Mouse (Mus musculus): ENCODE measurements around the gene Rnf212b.

Rnf212b gene

GRCm38 (mm10) chr14:54870861-54871260 lies 56.9 kb downstream of the Rnf212b start, which contains the start of gene Homez:
Gene Homez (minus strand): TSS chr14:54870961.
- DNase-seq (ENCODE audit: low read depth, low spot score): no peak

DNA sequence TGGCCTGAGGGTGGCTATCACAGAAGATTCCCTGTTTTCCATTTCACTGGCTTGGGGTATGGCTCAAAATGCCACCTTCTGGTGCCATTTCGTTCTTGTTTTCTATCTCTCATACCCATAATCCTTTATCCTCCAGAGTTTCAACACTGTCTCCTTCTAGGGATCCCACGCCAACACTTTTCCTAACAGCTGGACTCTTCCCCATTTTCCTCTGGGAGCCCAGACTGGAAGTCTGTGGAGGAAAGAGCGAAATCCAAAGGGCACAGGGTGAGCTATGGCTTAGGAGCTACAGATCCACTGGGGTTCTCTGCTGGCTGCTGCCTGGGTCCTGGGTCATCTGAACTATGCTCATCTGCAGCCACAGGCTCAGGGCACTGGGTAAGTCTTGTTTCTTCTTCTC lies 60.2 kb downstream of the Rnf212b start:
- DNase-seq (ENCODE audit: low read depth, low spot score): no peak

DNA sequence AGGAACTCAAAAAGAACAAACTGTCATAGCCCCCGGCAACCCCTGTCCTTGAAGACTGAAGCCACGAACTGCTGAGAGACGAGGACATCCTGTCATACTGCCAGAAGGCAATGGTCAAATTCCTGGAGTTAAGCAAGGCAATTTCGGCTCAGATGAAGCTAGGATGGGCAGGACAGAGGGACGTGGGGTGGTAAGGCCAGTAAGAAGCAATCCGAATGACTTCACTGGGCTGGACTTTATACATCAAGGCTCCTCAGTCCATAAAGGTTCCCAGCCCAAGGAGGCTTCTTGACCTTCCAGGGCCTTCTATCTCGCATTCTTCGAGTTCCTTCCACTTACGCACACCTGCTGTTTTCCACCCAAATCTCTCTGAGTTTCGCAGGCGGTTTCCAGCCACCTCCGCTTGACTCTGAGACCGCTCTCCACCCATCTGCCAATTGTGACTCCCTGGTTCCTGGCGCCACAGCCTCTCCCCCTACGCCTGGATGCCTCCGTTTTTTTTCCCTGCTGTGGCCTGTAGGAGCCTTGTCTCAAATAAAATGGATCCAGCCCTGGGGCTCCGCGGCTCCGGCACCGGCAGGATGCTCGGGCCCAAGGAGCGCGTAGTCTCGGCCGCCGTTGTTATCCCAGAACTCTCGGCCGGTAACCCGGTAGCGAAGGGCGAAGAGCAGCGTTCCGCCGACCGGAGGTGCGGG lies 62.0 kb downstream of the Rnf212b start:
- DNase-seq (ENCODE audit: low read depth, low spot score): peak; percentile 21

- DNase-seq (ENCODE audit: low read depth, low spot score): peak; percentile 71
These were observed 62.7 kb downstream of the Rnf212b start for GRCm38 (mm10) chr14:54876539-54877047.

- peak; percentile 26 for DNase-seq (ENCODE audit: low read depth, low spot score)
These were observed 63.2 kb downstream of the Rnf212b start, which contains the start of gene Ppp1r3e for GRCm38 (mm10) chr14:54877048-54877715. Gene Ppp1r3e (minus strand): TSS chr14:54877550.

- peak; percentile 89 for DNase-seq (ENCODE audit: low read depth, low spot score)
These were observed 69.4 kb downstream of the Rnf212b start, which contains the start of the genes Bcl2l2 and Gm20521 for GRCm38 (mm10) chr14:54883154-54884021. Gene Bcl2l2 (plus strand): TSS chr14:54883377. Gene Gm20521 (plus strand): TSS chr14:54883441.

DNA sequence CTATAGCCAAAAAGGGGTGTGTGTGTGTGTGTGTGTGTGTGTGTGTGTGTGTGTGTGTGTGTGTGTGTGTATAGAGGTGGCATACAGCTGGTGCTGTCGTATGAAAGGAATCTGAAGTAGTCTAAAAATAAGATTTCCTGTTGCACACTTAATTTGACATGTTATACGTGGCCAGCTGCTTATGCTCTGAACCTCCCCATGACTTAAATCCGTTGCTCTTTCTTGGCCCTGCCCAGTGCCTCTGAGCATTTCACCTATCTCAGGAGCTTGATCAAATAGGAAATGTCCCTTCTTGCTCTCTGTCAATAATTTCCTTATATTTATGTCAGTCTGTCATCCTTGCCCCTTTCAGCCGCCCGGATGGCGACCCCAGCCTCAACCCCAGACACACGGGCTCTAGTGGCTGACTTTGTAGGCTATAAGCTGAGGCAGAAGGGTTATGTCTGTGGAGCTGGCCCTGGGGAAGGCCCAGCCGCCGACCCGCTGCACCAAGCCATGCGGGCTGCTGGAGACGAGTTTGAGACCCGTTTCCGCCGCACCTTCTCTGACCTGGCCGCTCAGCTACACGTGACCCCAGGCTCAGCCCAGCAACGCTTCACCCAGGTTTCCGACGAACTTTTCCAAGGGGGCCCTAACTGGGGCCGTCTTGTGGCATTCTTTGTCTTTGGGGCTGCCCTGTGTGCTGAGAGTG lies 70.2 kb downstream of the Rnf212b start:
- DNase-seq (ENCODE audit: low read depth, low spot score): no peak

DNA sequence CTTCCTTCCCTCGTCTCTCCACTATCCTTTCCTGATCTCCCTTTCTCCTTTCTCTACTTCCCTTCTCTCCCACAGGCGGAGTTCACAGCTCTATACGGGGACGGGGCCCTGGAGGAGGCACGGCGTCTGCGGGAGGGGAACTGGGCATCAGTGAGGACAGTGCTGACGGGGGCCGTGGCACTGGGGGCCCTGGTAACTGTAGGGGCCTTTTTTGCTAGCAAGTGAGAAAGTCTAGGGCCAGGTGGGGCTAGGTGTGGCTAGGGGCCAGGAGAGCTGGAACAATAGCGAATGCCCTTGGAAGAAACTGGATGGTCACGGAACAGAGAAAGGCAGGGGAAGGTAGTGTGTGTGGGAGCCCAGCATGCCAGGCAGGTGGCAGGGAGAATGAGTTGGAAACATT lies 71.4 kb downstream of the Rnf212b start:
- DNase-seq (ENCODE audit: low read depth, low spot score): no peak

- no peak for DNase-seq (ENCODE audit: low read depth, low spot score)
These were observed 78.3 kb downstream of the Rnf212b start, which contains the start of gene Pabpn1 for GRCm38 (mm10) chr14:54892200-54892599. Gene Pabpn1 (plus strand): TSS chr14:54892500.

DNA sequence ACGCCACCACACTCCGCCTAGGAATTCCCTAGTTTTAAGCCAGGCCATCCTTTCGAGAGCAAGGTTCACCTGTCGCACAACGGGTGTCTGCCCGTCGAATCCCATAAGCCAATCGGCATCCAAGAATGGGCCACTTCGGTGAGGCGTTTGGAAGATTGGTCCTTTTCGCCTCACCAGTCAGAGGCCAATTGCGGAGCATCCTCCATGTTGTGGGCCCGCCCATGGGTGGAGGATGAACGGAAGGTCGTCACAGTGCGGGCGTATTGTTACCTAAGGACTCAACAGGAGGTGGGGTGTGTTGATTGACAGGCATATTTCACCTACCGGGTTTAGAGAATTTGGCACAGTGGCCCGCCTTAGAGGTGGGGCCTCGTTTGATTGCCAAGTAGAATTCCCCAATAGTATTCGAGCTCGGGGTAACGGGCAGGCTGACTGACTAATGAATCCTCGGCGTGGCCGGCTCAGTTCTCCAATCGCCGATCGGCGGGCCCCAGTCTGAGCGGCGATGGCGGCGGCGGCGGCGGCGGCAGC lies 79.8 kb downstream of the Rnf212b start:
- peak; percentile 98 for DNase-seq (ENCODE audit: low read depth, low spot score)

GRCm38 (mm10) chr14:54894296-54895151 lies 80.6 kb downstream of the Rnf212b start:
- DNase-seq (ENCODE audit: low read depth, low spot score): peak; percentile 41

GRCm38 (mm10) chr14:54897445-54897844 lies 83.5 kb downstream of the Rnf212b start:
- DNase-seq (ENCODE audit: low read depth, low spot score): no peak

GRCm38 (mm10) chr14:54900383-54900782 lies 86.4 kb downstream of the Rnf212b start:
- peak; percentile 79 for DNase-seq (ENCODE audit: low read depth, low spot score)

- DNase-seq (ENCODE audit: low read depth, low spot score): peak; percentile 72
These were observed 89.7 kb downstream of the Rnf212b start for GRCm38 (mm10) chr14:54903641-54904040.
